Comparison of ENCODE assay signal across 20 mouse cellular contexts in genomic region chr13:58194908-58195307, GRCm38 (mm10).
"Had no signal": no experiment of that assay in that cellular context is flagged by ENCODE, and none has a peak within 500 bp of the region (broad histone marks: within the 10 kb centered on the region; RNA-seq: fewer than 3 reads in every experiment).

No protein-coding gene starts in this region.

- H3K4me1 ChIP-seq: midbrain, embryonic 10.5 days; midbrain, embryonic 15.5 days; neural tube, embryonic 12.5 days; neural tube, embryonic 15.5 days had no signal

- H3K9ac ChIP-seq: liver, embryonic 14.5 days; lung, embryonic 14.5 days; midbrain, embryonic 15.5 days; neural tube, embryonic 12.5 days; neural tube, embryonic 15.5 days had no signal

- H3K9me3 ChIP-seq: midbrain, embryonic 10.5 days; midbrain, embryonic 15.5 days; neural tube, embryonic 12.5 days; neural tube, embryonic 15.5 days had no signal

- H3K27me3 ChIP-seq: megakaryocyte, embryonic 14.5 days; midbrain, embryonic 15.5 days; neural tube, embryonic 12.5 days; neural tube, embryonic 15.5 days had no signal

- ATAC-seq: lung, postnatal 0 days; midbrain, embryonic 15.5 days had no signal

- H3K4me3 ChIP-seq: left cerebral cortex, adult 2 months; megakaryocyte, embryonic 14.5 days; midbrain, embryonic 10.5 days; midbrain, embryonic 15.5 days; neural tube, embryonic 12.5 days; neural tube, embryonic 15.5 days had no signal

- H3K27ac ChIP-seq: left cerebral cortex, adult 2 months; liver, embryonic 14.5 days; midbrain, embryonic 10.5 days; midbrain, embryonic 15.5 days; neural tube, embryonic 12.5 days; neural tube, embryonic 15.5 days; stomach, postnatal 0 days had no signal

- DNase-seq: kidney, adult 18-20 months; kidney, adult 9 months; kidney, postnatal 14 days; kidney, postnatal 4 days; lung, embryonic 14.5 days; right cerebral cortex, adult 18-20 months; right cerebral cortex, postnatal 14 days; right cerebral cortex, postnatal 4 days; thymus, adult 2 months; thymus, postnatal 14 days; thymus, postnatal 4 days had no signal

- H3K4me2 ChIP-seq: lung, embryonic 14.5 days; midbrain, embryonic 15.5 days; neural tube, embryonic 12.5 days; neural tube, embryonic 15.5 days had no signal
